Mouse (Mus musculus): ENCODE results near the gene Polq. TPM values are rescaled to one million over a fixed set of nuclear protein-coding genes. Genes with fewer than 3 reads are reported as not detected.

Gene Polq
- polyA plus RNA-seq, 1 experiment from 2014 or later = 15.5 TPM

- Histone ChIP-seq H3K27ac (no peak overlapping the region), H3K9me3 (no peaks in the 10 kb centered on the region), H3K36me3 (replicated peaks) (no peaks in the 10 kb centered on the region), H3K27me3 (no peaks in the 10 kb centered on the region), H3K9ac (no peak overlapping the region), H3K4me2 (no peak overlapping the region), H3K4me3 (replicated peaks) (no peak overlapping the region), H3K4me1 (peaks cover 13% of the 10 kb centered on the region)
- 65% methylated on average over 4 of the region's 4 CpGs for WGBS
- ATAC-seq (ENCODE audit: low FRiP score) = no peak
Measured at GRCm38 (mm10) chr16:37010370-37010769, 1.2 kb upstream of the Polq start.

DNA sequence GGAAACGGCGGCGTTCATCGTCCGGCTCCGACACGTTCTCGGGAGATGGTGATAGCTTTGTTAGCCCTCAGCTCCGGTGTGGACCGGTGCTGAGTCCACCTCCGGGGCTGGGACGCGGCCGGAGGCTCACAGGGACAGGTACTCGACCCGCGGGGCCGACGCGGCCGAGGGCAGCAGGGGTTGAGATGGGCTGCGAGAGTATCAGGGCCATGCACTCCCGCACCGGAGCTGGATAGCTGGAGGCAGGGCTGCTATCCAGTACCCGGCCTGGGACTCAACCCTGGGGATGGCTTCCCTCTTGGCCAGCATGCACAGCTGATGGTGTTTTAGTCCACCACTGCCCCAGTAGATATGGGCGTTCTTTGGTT is 320 bp downstream of the Polq start:
- Histone ChIP-seq H3K27ac (no peak overlapping the region), H3K4me3 (replicated peaks) (peak overlapping the region; percentile 76), H3K4me2 (peak overlapping the region; percentile 88), H3K9ac (peak overlapping the region; percentile 80), H3K27me3 (no peaks in the 10 kb centered on the region), H3K36me3 (replicated peaks) (no peaks in the 10 kb centered on the region), H3K4me1 (peaks cover 13% of the 10 kb centered on the region), H3K9me3 (no peaks in the 10 kb centered on the region)
- ATAC-seq (ENCODE audit: low FRiP score) = peak; percentile 79
- WGBS = under 1% methylated on average over 26 of the region's 26 CpGs

GRCm38 (mm10) chr16:37012336-37012735 is 750 bp downstream of the Polq start:
- H3K4me2 ChIP-seq = peak overlapping the region; percentile 88
- 64% methylated on average over 5 of the region's 5 CpGs for WGBS
- peak overlapping the region; percentile 80 for H3K9ac ChIP-seq
- no peak for ATAC-seq (ENCODE audit: low FRiP score)
- no peaks in the 10 kb centered on the region for H3K36me3 ChIP-seq (replicated peaks)
- no peak overlapping the region for H3K27ac ChIP-seq
- H3K4me1 ChIP-seq = peaks cover 13% of the 10 kb centered on the region
- H3K4me3 ChIP-seq (replicated peaks) = peak overlapping the region; percentile 76
- H3K9me3 ChIP-seq = no peaks in the 10 kb centered on the region
- H3K27me3 ChIP-seq = no peaks in the 10 kb centered on the region

GRCm38 (mm10) chr16:37027581-37027980 is 16.0 kb downstream of the Polq start:
- Histone ChIP-seq H3K9me3 (no peaks in the 10 kb centered on the region), H3K27me3 (no peaks in the 10 kb centered on the region), H3K4me2 (no peak overlapping the region), H3K9ac (no peak overlapping the region), H3K4me1 (no peaks in the 10 kb centered on the region), H3K4me3 (replicated peaks) (no peak overlapping the region), H3K36me3 (replicated peaks) (peaks cover 16% of the 10 kb centered on the region), H3K27ac (no peak overlapping the region)
- no peak for ATAC-seq (ENCODE audit: low FRiP score)
- WGBS = 94% methylated on average over 3 of the region's 3 CpGs

GRCm38 (mm10) chr16:37031996-37032395 is 20.4 kb downstream of the Polq start:
- WGBS = 88% methylated on average over 3 of the region's 3 CpGs
- H3K4me1 ChIP-seq = no peaks in the 10 kb centered on the region
- H3K27me3 ChIP-seq = no peaks in the 10 kb centered on the region
- H3K4me3 ChIP-seq (replicated peaks) = no peak overlapping the region
- no peak overlapping the region for H3K4me2 ChIP-seq
- peaks cover 34% of the 10 kb centered on the region for H3K36me3 ChIP-seq (replicated peaks)
- no peak for ATAC-seq (ENCODE audit: low FRiP score)
- H3K27ac ChIP-seq = no peak overlapping the region
- H3K9me3 ChIP-seq = no peaks in the 10 kb centered on the region
- H3K9ac ChIP-seq = no peak overlapping the region

DNA sequence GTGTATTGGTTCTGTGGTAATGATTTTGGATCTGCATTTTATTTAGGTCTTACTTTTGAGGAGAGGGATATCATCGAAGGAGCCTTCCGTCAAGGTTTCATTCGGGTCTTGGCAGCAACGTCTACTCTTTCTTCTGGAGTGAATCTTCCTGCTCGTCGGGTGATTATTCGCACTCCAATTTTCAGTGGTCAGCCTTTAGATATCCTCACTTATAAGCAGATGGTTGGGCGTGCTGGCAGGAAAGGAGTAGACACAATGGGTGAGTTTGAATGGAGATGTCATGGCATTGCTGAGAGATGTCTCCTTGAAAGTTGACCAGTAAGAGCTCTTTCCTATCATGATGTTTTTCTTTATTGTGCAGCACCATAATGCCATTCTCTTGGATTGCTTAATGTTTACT is 23.2 kb downstream of the Polq start:
- Histone ChIP-seq H3K4me3 (replicated peaks) (no peak overlapping the region), H3K9me3 (no peaks in the 10 kb centered on the region), H3K4me1 (no peaks in the 10 kb centered on the region), H3K27ac (no peak overlapping the region), H3K9ac (no peak overlapping the region), H3K27me3 (no peaks in the 10 kb centered on the region), H3K36me3 (replicated peaks) (peaks cover 34% of the 10 kb centered on the region), H3K4me2 (no peak overlapping the region)
- 97% methylated on average over 8 of the region's 8 CpGs for WGBS
- ATAC-seq (ENCODE audit: low FRiP score) = no peak

- Histone ChIP-seq H3K36me3 (replicated peaks) (peaks cover 31% of the 10 kb centered on the region), H3K4me1 (no peaks in the 10 kb centered on the region), H3K27ac (no peak overlapping the region), H3K9me3 (no peaks in the 10 kb centered on the region), H3K4me3 (replicated peaks) (no peak overlapping the region), H3K9ac (no peak overlapping the region), H3K27me3 (no peaks in the 10 kb centered on the region), H3K4me2 (no peak overlapping the region)
- 90% methylated on average over 3 of the region's 3 CpGs for WGBS
- ATAC-seq (ENCODE audit: low FRiP score) = no peak
Measured at GRCm38 (mm10) chr16:37059631-37060030, 48.0 kb downstream of the Polq start.

GRCm38 (mm10) chr16:37061261-37061660 is 49.7 kb downstream of the Polq start:
- ATAC-seq (ENCODE audit: low FRiP score) = no peak
- Histone ChIP-seq H3K27ac (no peak overlapping the region), H3K4me1 (no peaks in the 10 kb centered on the region), H3K4me3 (replicated peaks) (no peak overlapping the region), H3K36me3 (replicated peaks) (peaks cover 37% of the 10 kb centered on the region), H3K4me2 (no peak overlapping the region), H3K27me3 (no peaks in the 10 kb centered on the region), H3K9me3 (no peaks in the 10 kb centered on the region), H3K9ac (no peak overlapping the region)
- 97% methylated on average over 4 of the region's 4 CpGs for WGBS

- WGBS = 89% methylated on average over 5 of the region's 5 CpGs
- ATAC-seq (ENCODE audit: low FRiP score) = no peak
- H3K36me3 ChIP-seq (replicated peaks) = peaks cover 31% of the 10 kb centered on the region
Measured at GRCm38 (mm10) chr16:37072354-37072753, 60.8 kb downstream of the Polq start.

DNA sequence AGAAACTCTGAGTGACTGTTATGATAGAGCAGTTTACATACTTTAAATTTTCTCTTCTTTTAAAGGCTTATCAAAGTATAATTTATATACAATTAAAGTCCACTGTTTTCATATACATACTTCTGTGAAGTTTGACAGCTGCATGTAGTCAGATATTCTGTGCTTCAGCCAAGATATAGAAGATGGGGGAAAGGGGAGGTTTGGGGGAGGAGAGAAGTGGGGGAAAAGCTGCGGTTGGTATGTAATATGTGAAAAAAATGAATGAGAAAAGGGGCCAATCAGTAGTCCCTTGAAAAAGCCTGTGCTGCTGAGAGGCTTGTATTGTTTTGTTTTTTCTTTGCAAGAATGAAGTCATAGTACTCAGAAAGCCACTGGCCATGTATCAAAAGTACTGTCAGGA is 78.1 kb downstream of the Polq start:
- no peak overlapping the region for H3K4me2 ChIP-seq
- H3K27ac ChIP-seq = no peak overlapping the region
- no peak overlapping the region for H3K9ac ChIP-seq
- H3K4me1 ChIP-seq = peaks cover 5% of the 10 kb centered on the region; the same call in 1 of the 2 replicates
- peaks cover 34% of the 10 kb centered on the region for H3K36me3 ChIP-seq (replicated peaks)
- H3K4me3 ChIP-seq (replicated peaks) = no peak overlapping the region
- no peak for ATAC-seq (ENCODE audit: low FRiP score)
- no peaks in the 10 kb centered on the region for H3K9me3 ChIP-seq
- H3K27me3 ChIP-seq = no peaks in the 10 kb centered on the region
- 78% methylated on average over 1 of the region's 1 CpGs for WGBS

More at GRCm38 (mm10) chr16:37072354-37072753, 60.8 kb downstream of the Polq start:
- H3K27ac ChIP-seq = no peak overlapping the region
- H3K4me2 ChIP-seq = no peak overlapping the region
- H3K9me3 ChIP-seq = no peaks in the 10 kb centered on the region
- no peak overlapping the region for H3K9ac ChIP-seq
- H3K4me1 ChIP-seq = no peaks in the 10 kb centered on the region
- H3K27me3 ChIP-seq = no peaks in the 10 kb centered on the region
- no peak overlapping the region for H3K4me3 ChIP-seq (replicated peaks)

DNA sequence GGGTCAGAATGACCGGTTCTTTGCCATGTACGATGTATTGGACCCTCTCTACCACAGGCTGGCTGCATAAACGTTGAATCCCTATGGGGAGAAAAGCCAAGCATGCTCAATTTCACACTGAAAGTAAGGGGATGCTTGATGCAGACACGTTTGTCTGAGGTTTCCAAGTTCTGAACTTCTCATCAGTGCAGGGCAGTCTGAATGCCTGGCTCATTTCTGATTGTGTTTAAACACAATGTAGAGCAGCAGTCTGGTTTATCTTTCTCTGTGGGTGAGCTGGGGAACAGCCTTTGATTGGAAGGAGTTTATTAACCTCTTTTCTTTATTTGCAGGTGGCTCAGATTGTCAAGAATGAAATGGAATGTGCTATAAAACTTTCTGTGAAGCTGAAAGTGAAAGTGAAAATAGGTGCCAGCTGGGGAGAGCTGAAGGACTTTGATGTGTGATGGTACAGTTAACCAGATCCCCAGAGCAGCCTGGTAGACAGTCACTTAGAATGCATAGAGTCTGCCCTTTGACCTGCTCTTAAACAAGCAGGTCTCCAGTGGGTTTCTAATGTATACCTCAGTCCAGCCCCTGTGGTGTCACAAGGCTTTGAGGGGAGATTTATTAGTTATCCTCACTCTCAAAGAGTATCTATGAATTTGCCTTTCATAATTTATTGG is 82.7 kb downstream of the Polq start:
- Histone ChIP-seq H3K27ac (no peak overlapping the region), H3K9me3 (no peaks in the 10 kb centered on the region), H3K27me3 (no peaks in the 10 kb centered on the region), H3K4me2 (no peak overlapping the region), H3K36me3 (replicated peaks) (peaks cover 27% of the 10 kb centered on the region), H3K4me1 (peaks cover 5% of the 10 kb centered on the region; the same call in 1 of the 2 replicates), H3K9ac (no peak overlapping the region), H3K4me3 (replicated peaks) (no peak overlapping the region)
- ATAC-seq (ENCODE audit: low FRiP score) = no peak
- WGBS = 67% methylated on average over 4 of the region's 4 CpGs

DNA sequence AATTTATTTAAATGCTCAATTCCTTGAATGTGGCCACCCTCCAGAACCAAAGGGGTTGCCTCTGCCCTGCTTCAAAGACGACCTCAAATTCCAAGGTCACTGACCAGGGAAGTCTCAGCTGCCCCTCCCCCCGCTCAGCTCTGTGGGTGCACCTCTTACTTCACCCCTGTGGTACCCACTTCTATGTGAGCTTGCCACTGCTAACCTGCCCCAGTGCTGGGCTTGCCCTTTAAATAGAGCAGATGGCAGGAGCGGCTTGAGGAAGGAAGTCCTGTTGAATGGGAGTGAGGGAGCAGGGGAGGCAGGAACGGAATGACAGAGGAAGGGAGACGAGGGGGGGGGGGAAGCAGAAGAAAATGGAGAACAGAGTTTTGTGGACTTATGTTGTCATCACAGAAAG is 97.2 kb downstream of the Polq start:
- ATAC-seq (ENCODE audit: low FRiP score) = 0 out of 2 replicates have a peak, but pooled peaks have one; percentile 57
- no peak overlapping the region for H3K27ac ChIP-seq
- no peaks in the 10 kb centered on the region for H3K36me3 ChIP-seq (replicated peaks)
- H3K27me3 ChIP-seq = no peaks in the 10 kb centered on the region
- H3K4me3 ChIP-seq (replicated peaks) = no peak overlapping the region
- no peaks in the 10 kb centered on the region; the same call in 1 of the 2 replicates for H3K4me1 ChIP-seq
- 34% methylated on average over 5 of the region's 5 CpGs for WGBS
- H3K9me3 ChIP-seq = no peaks in the 10 kb centered on the region
- no peak overlapping the region for H3K9ac ChIP-seq
- no peak overlapping the region for H3K4me2 ChIP-seq

DNA sequence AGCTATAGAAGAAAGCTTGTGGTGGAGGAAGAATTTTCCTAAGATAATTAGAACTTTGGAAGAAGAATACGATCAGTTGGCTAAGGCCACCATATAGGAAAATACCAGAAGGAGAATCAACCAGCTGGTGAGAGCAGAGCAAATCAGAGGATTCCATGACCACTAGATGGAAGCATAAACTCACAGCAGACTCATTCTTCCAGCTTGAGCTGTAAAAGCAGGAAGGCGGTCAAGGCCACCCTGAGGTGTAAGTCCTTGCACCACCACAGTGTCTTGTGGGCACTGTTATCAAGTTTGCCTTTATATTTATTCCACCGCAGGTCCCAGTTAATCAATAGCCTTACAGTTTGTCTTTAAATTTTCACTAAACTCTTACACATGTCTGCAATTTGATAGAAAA is 97.7 kb downstream of the Polq start:
- H3K4me3 ChIP-seq (replicated peaks) = no peak overlapping the region
- H3K4me2 ChIP-seq = no peak overlapping the region
- H3K9me3 ChIP-seq = no peaks in the 10 kb centered on the region
- 36% methylated on average over 3 of the region's 3 CpGs for WGBS
- H3K36me3 ChIP-seq (replicated peaks) = no peaks in the 10 kb centered on the region
- no peaks in the 10 kb centered on the region for H3K27me3 ChIP-seq
- H3K27ac ChIP-seq = no peak overlapping the region
- ATAC-seq (ENCODE audit: low FRiP score) = peak; percentile 83
- no peaks in the 10 kb centered on the region; the same call in 1 of the 2 replicates for H3K4me1 ChIP-seq
- H3K9ac ChIP-seq = no peak overlapping the region

All from forebrain, embryonic 12.5 days (tissue).